Mouse (Mus musculus) MEL (cell line): ENCODE measurements at regions not wholly inside any gene's neighbourhood (a gene's known extent, or its start where the extent isn't known, plus 50 kb on each side); places are given as distances from the start of the nearest gene placed in this dataset.

ENCODE experiments used
- BHLHE40 ChIP-seq: IDR thresholded peaks from 2 replicates; pipeline ENCODE4 v1.6.1; 2012; ENCODE audit warnings: low read depth, mild to moderate bottlenecking, inconsistent platforms, low read length, improper control_type of control experiment, borderline replicate concordance
- CHD1 ChIP-seq: IDR thresholded peaks from 2 replicates; pipeline ENCODE4 v1.6.1; 2012; ENCODE audit warnings: low read depth, mild to moderate bottlenecking, inconsistent platforms, low read length, improper control_type of control experiment
- CTCF ChIP-seq, 3 experiments: IDR thresholded peaks in 2 of 3; conservative IDR thresholded peaks in 1 of 3; 2 replicates each; pipeline ENCODE4 v1.5.1; 2011 to 2012; ENCODE audit warnings: low read length in 3 of 3, low read depth in 2 of 3, mild to moderate bottlenecking in 2 of 3, improper control_type of control experiment in 1 of 3, inconsistent platforms in 1 of 3, mixed read lengths in 1 of 3, moderate library complexity in 1 of 3; ENCODE audit not compliant: control insufficient read depth in 1 of 3, insufficient read depth in 1 of 3, poor library complexity in 1 of 3, severe bottlenecking in 1 of 3
- MYC ChIP-seq: IDR thresholded peaks from 2 replicates; pipeline ENCODE4 v1.6.1; 2011; ENCODE audit warnings: low read depth, mild to moderate bottlenecking, low read length, improper control_type of control experiment, moderate library complexity
- POLR2A ChIP-seq, 2 experiments: IDR thresholded peaks; 2 replicates each; pipeline ENCODE4 v1.6.1; 2011 to 2012; ENCODE audit warnings: low read length in 2 of 2, mild to moderate bottlenecking in 2 of 2, control low read depth in 1 of 2, improper control_type of control experiment in 1 of 2, low read depth in 1 of 2, moderate library complexity in 1 of 2; ENCODE audit not compliant: control insufficient read depth in 1 of 2, insufficient read depth in 1 of 2, poor library complexity in 1 of 2
- POLR2AphosphoS2 ChIP-seq: IDR thresholded peaks from 2 replicates; pipeline ENCODE4 v1.6.1; 2011; ENCODE audit warnings: low read length, improper control_type of control experiment
- POLR2AphosphoS5 ChIP-seq: IDR thresholded peaks from 2 replicates; pipeline ENCODE4 v1.6.1; 2012; ENCODE audit warnings: low read depth, borderline replicate concordance, mild to moderate bottlenecking, inconsistent platforms, low read length, moderate library complexity, mixed read lengths
- USF1 ChIP-seq: IDR thresholded peaks from 2 replicates; pipeline ENCODE4 v1.6.1; 2014; ENCODE audit warnings: low read depth, mild to moderate bottlenecking, inconsistent platforms, low read length, improper control_type of control experiment, moderate library complexity

- TF ChIP-seq POLR2AphosphoS5 (no peak), CHD1 (no peak), CTCF (IDR thresholded peaks at IDR 0.05 in 2 of 3, conservative IDR thresholded peaks at IDR 0.05 in 1 of 3; ENCODE audit: control insufficient read depth in 1 of 3, insufficient read depth in 1 of 3, low read depth in 2 of 3, low read length in 3 of 3, poor library complexity in 1 of 3, severe bottlenecking in 1 of 3) (no peak), USF1 (no peak), BHLHE40 (no peak), POLR2A (IDR thresholded peaks at IDR 0.05; ENCODE audit: control insufficient read depth in 1 of 2, insufficient read depth in 1 of 2, low read depth in 1 of 2, low read length in 2 of 2, poor library complexity in 1 of 2) (no peak), MYC (no peak), POLR2AphosphoS2 (no peak)
Measured at GRCm38 (mm10) chrX:99280991-99281390, 145.1 kb downstream of the Efnb1 start.
